Mouse (Mus musculus): ENCODE measurements at regions not wholly inside any gene's neighbourhood (a gene's known extent, or its start where the extent isn't known, plus 50 kb on each side); places are given as distances from the start of the nearest gene placed in this dataset.

- no peak for TF ChIP-seq CTCF (IDR thresholded peaks at IDR 0.05; ENCODE audit: borderline replicate concordance, extremely low read depth, insufficient read depth, insufficient read length)
- TF ChIP-seq POLR2A (IDR thresholded peaks at IDR 0.05; ENCODE audit: borderline replicate concordance, extremely low read depth, insufficient read depth, insufficient read length, poor library complexity, severe bottlenecking): no peak
Measured at GRCm38 (mm10) chrX:103556046-103556445, 74.3 kb upstream of the Zcchc13 start.
